Mouse (Mus musculus): ENCODE results near the gene Itgam.
A peak's percentile ranks its signal among the peaks of the same experiment; 100 is the strongest.

Gene Itgam

DNA sequence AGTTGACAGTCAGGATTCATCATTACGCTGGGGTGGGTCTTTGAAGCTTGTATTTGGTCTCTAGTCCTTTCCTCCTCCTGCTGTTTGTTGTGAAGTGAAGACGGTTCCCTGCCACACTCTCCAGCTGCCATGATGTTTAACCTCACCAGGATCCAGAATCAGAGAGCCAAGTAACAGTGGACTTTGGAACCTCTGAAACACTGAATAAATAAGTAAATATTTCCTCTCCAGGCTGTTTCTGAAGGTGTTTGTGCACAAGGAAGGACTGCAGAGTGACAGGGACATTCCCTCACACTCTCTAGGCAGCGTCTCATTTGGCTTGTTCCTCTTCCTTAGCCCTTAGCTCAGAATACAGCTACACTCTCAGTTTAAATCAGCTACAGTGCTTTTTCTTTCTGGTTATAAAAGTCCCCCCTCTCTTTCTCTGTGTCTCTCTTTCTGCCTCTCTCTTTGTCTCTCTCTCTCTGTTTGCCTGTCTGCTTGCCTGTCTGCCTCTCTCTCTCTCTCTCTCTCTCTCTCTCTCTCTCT is 5.5 kb upstream of the Itgam start:
- DNase-seq (ENCODE audit: low spot score in 2 of 2), result no peak

DNA sequence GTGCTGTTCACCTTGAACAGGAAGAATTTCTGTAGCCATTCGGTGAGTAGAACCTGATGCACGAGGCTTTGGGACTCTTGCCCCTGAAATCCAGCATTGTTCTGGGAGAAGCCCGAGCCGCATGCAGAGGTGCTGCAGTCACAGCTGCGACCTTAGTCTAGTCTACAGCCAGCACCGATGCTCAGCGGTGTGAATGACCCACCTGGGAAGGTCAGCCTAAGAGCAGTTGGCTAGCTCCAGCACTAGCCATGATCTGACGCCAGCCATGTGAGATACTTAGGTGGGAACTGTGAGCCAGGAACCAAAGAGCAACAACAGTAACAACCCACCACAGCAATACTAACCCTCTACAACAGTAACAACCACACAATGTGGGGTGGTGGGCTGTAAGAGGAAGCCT is 4.6 kb upstream of the Itgam start:
- DNase-seq (ENCODE audit: low spot score in 2 of 2), result no peak

DNA sequence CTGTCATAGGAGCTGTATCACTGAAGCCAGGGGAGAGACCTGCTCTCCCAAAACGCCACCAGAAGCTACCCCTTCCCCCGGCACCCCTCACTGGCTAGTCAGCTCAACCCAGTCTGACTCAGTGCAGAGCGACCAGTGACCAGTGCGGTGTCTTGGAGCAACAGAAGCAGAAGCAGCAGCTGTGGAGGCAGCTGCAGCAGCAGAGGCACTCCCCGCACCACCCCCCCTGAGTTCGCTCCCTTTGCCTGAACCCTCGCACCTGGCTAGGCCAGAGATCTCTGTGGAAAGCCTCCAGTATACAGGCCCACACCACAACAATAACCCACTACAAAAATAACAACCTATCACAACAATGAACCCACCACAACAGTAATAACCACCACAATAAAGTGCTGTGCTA is 3.9 kb upstream of the Itgam start:
- peak; percentile 39 to 68 for DNase-seq (ENCODE audit: low spot score in 2 of 2)

DNA sequence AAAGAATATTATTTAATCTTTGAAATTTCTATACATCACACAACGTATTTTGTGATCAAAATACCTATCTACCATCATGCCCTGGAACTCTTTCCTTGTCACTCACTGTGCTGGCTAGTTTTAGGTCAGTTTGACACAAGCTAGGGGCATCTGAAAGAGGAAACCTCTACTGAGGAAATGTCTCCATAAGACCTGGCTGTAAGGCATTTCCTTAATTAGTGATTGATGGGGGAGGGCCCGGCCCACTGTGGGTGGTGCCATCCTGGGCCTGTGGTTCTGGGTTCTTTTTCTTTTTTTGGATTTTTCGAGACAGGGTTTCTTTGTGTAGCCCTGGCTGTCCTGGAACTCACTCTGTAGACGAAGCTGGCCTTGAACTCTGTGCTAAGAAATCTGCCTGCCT is 3.3 kb upstream of the Itgam start:
- DNase-seq (ENCODE audit: low spot score in 2 of 2), result no peak

DNA sequence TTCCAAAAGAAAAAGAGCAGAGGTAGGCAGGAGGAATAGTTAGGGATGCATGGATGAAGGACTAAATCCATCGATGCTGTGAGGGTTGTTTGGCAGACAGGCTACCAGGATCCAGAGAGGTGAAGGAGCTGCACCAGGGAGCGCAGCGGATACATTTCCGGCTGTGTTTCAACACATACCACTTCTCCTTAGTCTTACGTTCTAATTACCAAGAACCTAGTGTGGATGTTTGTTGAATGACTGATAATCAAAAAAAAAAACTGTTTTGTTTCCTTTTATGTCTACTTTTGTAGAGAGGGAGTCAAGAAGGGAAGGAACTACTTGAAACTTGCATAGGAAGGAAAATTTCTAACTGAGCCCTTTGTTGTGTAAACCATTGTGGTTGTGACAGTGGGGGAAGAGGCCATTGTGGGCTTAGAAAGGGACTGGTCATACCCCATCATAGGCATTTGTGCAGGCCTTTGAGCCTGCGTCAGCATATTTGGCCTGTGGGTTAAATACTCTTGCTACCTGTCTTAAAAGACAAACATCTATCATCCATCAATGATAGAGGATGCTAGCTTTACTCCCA is 856 bp downstream of the Itgam start:
- no peak for DNase-seq (ENCODE audit: low spot score in 2 of 2)

DNA sequence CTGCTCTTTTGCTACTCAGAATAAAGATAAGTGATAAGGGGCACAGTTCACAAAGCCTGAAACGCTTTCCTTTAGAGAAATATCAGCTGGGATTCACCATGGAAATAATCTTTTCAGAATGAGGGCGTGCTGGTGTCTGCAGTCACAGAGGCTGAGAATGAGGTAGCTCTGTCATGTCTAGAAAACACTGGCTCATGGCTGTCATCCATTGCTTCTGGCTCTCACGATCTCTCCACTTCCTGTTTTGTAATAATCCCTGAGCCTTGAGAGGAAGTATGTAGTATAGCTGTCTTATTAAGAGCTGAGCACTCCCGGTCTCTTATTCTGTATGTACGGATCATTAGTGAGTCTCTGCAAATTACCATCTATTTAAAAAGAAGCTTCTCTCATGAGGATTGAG is 3.1 kb downstream of the Itgam start:
- DNase-seq (ENCODE audit: low spot score in 2 of 2), result no peak

DNA sequence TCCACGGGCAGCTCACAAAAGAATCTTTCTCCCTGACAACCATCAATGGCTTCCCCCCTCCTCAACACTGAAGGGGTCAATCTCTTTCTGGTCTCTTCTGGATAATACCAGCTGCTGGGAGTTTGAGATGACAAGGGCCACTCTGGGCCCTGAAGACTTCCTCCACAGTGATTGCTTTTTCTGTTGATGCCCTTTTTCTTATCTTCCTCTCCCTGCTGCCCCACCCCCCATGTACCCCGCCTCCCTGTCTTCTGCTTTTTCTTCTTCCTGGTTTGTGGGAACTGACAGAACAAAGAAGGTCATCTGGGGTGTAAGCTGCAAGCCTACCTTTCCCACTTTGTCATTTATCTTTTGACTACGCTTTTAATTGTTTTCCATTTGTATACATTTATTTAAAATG is 5.4 kb downstream of the Itgam start:
- peak in 1 of 2 experiments; percentile 34 for DNase-seq (ENCODE audit: low spot score in 2 of 2)

DNA sequence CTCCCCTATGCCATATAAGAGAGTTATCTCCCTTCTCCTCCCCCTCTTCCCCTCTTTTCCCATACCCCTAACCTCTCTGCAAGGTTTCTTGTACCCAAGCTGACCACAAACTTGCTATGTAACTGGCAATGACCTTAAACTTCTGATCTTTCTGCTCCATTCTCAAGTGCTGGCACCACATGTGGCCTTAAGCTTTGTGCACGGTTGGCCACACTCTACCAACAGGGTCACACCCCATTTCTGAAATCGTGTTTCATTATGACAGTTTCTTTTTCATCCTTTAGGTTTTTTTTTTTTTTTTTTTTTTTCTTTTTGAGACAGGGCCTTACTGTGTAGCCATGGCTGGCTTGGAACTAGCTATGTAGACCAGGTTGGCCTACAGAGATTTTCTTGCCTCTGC is 7.4 kb downstream of the Itgam start:
- DNase-seq (ENCODE audit: low spot score in 2 of 2), result no peak

DNA sequence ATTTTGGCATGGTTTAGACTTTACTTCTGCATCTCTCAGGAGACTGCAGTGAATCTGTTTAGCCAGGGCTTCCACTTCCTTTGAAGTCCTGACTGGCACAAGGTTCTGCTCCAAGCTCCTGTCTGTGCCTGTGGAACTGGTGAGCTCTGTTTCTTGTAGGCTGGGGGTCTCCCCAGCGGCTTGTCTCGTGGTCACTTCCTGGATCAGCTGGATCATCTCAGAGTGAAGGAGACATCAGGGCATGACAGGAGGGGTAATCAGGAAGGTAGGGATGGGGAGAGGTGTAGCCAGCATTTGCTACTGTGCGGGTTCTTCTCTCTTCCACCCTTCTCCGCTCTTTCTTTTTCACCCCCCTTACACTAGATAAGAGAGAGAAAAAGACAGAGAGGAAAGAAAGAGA is 9.4 kb downstream of the Itgam start:
- peak in 1 of 2 experiments; percentile 57 for DNase-seq (ENCODE audit: low spot score in 2 of 2)

DNA sequence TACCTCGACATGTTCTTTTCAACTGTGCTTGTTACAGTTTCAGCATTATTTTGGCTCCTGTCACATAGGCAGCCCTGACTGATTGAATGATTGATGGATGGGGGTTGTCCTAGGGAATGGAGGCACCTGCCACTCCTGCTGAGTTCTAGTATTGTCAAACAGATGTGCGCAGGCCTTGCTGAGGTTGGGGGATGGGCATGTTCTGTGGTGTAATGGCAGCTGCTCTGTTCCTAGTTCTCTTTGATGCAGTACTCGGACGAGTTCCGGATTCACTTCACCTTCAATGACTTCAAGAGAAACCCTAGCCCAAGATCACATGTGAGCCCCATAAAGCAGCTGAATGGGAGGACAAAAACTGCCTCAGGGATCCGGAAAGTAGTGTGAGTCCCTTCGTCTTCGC is 17.6 kb downstream of the Itgam start:
- DNase-seq (ENCODE audit: low spot score in 2 of 2), result peak in 1 of 2 experiments; percentile 54

DNA sequence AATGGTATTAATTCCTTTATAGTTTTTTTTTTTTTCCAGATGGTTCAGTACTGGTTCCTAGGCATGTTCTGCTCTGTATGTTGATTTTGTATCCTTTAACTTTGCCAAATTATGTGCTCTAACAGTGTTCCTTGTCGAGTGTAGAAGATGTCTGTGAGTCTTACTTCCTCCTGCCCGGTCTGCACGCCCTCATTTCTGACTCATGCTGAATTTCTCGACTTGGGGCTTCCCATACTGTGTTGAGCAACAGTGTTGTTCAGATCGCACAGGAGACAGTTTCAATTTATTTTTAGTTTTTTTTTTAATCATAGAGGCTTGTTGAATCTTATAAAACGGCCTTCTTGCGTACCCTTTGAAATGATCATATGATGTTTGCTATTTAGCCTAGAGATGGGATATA is 26.7 kb downstream of the Itgam start:
- DNase-seq (ENCODE audit: low spot score in 2 of 2), result peak in 1 of 2 experiments; percentile 54

DNA sequence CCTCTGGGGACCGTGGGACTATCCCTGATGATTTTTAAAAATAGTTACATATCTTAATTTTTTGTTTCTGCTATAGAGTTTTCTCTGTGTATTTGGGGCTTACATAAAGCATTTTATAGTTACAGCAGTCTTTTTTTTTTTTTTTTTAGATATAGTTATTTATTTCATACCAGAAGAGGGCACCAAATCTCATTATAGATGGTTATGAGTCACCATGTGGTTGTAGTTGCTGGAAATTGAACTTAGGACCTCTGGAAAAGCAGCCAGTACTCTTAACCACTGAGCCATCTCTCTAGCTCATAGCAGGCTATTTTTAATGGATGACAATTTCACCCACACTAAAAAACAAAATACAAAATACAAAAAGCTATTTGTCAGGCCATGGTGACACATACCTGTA is 35.7 kb downstream of the Itgam start:
- no peak for DNase-seq (ENCODE audit: low spot score in 2 of 2)

DNA sequence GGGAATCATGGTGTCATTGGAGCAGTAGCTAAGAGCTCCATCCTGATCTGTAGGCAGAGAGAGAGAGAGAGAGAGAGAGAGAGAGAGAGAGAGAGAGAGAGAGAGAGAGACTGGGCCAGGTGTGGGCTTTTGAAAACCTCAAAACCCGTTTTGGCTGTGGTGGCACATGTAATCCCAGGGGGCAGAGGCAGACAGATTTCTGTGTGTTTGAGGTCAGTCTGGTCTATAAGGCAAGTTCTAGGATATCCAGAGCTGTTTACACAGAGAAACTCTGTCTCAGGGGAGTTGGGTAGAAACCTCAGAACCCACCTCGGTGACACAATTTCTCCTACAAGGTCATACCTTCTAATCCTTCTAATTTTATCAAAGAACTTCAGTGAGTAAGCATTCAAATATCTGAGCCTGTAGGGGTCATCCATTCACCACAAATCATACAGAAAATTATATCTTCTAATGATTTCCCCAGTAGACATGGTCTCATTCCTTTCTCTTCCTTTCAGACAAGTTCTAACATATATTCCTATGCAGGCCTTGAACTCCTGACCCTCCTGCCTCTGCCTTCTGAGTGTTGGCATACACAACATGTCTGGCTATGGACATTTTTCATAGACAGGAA is 38.4 kb downstream of the Itgam start:
- DNase-seq (ENCODE audit: low spot score in 2 of 2), result peak in 1 of 2 experiments; percentile 54

DNA sequence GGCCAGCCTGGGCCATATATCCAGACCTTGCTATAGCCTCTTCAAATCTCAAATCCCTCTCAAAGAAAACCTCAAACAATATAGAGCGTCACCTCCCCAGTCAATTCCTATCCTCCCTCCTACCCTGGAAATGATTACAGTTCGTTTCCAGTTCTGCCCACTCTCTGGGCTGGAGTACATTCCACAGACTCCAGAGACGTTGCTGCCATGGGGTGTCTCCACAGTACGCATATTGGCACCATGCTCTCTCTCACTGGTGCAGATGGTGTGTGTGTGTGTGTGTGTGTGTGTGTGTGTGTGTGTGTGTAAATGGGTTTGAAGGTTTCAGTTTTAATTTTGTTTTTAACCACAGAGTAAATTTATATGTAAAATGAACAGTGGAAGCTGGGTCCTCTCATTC is 42.8 kb downstream of the Itgam start:
- DNase-seq (ENCODE audit: low spot score in 2 of 2), result peak in 1 of 2 experiments; percentile 53

DNA sequence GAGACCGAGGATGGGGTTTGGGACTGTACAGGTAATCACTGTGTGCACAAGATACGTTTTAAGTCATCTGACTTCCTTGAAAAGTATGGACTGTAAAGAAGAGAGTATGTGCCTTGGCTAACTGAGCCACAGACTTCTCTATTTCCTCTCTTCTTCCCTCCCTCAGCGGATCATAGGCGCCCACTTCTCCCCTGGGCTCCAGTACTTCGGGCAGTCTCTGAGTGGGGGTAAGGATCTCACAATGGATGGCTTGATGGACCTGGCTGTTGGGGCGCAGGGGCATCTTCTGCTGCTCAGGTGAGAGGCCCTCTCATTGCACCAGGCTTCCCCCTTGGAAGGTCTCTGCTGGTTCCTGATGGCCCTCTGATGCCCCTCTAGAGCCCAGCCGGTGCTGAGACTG is 45.0 kb downstream of the Itgam start:
- DNase-seq (ENCODE audit: low spot score in 2 of 2), result peak in 1 of 2 experiments; percentile 53

DNA sequence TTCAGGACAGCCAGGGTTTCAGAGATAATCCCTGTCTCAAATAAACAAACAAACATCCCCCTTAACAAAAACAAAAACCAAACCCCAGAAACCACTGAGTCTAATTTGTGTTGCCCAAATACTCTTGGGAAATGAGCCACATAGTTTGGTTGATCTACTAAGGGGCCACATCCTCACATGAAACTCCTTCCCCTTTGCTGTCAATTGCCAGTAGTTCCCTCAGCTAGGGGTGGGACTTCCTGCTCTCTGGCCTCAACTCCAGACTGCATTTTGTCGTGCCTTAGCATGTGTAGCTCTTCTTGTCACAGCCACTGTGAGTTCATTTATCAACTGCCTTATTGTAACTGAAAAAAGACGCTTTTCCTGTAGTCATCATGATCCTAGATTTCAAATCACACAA is 47.9 kb downstream of the Itgam start:
- DNase-seq (ENCODE audit: low spot score in 2 of 2), result no peak

DNA sequence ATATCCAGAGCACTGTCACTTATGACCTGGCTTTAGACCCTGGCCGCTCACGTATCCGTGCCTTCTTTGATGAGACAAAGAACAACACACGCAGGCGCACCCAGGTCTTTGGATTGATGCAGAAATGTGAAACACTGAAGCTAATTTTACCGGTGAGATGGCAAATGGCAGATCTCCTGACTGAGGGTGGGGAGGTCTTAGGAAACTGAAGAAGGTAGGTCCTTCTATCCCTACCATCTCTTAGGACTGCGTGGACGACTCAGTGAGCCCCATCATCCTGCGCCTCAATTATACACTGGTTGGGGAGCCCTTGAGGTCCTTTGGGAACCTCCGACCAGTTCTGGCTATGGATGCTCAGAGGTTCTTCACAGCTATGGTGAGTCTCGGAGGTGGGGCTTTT is 49.7 kb downstream of the Itgam start:
- peak; percentile 8 to 51 for DNase-seq (ENCODE audit: low spot score in 2 of 2)

DNA sequence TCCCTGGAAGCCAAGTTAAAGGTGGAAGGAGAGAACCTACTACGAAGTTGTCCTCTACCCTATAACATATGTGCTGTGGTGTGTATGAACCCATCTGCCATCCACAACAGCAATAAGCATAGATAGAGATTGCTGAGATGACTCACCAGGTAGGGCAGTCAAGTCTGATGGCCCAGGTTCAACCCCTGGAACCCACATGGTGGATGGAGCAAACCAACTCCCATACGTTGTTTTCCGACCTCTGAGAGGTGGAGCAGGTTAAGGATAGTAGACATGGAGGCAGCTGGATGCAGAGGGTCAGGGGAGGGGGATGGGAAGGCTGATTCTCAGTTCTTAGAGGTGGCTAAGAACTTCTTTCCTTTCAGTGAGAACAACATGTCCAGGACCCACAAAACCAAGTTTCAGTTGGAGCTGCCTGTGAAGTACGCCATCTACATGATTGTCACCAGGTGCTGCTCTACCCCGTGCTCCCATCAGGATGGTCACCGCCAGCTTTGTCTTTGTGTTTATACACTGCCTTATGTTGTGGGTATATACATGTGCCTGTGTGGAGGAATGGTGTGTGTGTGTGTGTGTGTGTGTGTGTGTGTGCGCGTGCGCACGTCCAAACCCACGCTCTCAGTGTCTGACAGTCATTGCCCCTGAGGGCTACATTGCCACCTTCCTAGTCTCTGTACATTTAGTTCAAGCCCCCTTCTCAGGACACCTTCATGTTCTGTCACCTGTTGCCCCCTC is 52.1 kb downstream of the Itgam start:
- DNase-seq (ENCODE audit: low spot score in 2 of 2), result peak; percentile 7 to 55

DNA sequence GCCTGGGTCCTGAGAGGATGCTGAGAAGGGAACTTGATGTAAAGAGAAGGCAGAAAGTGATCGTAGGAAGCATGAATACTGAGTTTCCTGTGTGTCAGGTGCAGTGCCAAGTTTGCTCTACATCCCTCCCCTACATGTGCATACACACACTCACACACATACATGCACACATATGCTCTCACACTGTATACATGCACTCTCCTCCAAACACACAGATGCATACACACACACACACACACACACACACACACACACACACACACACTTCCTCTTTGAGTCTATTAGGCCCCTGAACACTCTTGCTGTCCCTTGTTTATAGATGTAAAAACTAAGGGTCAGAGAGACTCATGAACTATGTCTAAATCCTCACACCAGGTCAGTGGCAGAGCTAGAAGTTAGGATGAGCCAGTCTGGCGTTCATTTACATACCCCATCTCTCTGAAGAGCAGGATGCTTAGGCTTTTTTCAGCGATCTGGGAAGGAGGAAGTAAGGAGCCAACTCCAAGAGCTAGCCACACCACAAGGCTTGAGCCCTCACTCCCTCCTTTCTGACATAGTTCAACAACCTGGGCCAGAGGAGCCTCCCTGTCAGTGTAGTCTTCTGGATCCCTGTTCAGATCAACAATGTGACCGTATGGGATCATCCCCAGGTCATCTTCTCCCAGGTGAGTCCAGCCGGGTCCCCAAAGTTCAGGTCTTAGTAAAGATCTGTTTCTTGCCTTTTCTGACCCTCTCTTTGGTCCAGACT is 52.9 kb downstream of the Itgam start:
- peak; percentile 13 to 61 for DNase-seq (ENCODE audit: low spot score in 2 of 2)

DNA sequence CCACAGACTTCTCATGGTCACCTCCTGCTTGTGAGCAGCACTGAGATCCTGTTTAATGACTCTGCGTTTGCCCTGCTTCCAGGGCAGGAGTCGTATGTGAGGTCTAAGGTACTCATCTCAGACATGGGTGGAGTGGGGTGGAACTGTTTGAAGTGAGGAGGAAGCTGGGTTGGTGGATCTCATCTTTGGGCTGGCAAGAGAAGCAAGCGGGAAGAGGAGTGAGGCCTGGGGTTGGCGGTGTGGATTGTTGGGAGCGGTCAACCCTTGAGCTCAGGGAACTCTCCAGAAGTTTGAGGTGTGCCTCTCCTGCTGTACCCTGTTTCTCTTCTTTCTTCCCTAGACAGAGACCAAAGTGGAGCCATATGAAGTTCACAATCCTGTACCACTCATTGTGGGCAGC is 54.0 kb downstream of the Itgam start:
- DNase-seq (ENCODE audit: low spot score in 2 of 2), result peak; percentile 9 to 55

DNA sequence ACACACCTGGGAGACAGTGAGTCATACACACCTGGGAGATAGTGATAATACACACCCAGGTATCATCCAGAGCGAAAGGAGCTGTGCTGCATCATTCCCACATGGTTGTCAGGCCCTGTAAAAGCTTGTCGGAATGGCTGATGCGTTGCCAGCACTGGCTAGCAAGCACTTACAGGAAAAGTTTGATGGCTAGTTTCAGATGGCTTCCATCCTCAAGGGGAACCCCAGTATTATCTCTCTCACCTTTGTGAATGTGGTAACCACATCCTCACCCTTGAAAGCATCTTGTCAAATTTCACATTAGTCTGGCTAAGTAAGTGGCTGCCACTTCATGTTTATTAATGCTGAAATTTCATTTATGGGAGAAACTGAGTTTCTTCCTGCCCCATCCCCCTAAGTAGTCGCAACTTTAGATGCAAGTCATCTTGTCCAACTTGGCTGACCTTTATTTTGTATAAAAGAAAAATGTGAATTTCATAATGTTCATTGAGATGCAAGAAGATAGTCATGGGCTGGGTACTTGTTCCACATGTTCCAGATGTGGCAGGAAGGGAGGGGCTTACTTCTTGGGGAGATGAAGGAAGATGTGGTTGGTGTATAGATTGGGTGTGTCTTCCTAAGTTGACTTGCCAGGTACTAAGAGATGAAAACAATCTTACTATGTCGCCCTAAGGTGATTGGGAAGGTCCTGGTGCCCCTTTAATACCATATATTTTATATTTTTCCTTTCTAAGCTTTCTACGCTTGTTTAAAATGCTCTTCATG is 57.5 kb downstream of the Itgam start:
- DNase-seq (ENCODE audit: low spot score in 2 of 2), result peak in 1 of 2 experiments; percentile 47
